Mouse (Mus musculus) myocyte (in vitro differentiated cells): ENCODE data around the gene Gpr176. TPM values are rescaled to one million over a fixed set of nuclear protein-coding genes. Genes with fewer than 3 reads are reported as not detected.
"Not testable (repeated sequence)": the region's sequence is repeated elsewhere in the genome, so short reads cannot be mapped to it uniquely, and the experiment has no call there.

Experiments used
- H3K27me3 ChIP-seq: one replicate; pipeline ENCODE4 v1.6.1; 2011; ENCODE audit not compliant: control insufficient read depth, insufficient read depth, insufficient read length
- H3K36me3 ChIP-seq: one replicate; pipeline ENCODE4 v1.6.1; 2011; ENCODE audit not compliant: control insufficient read depth, insufficient read depth
- H3K4me2 ChIP-seq: one replicate; pipeline ENCODE4 v1.6.1; 2011; ENCODE audit warnings: low read depth, control low read depth
- H3K4me3 ChIP-seq: one replicate; pipeline ENCODE4 v1.5.1; 2011; ENCODE audit warnings: mild to moderate bottlenecking, control low read depth, moderate library complexity
- H3K79me2 ChIP-seq: one replicate; pipeline ENCODE4 v1.6.1; 2011; ENCODE audit not compliant: control insufficient read depth, insufficient read depth
- H3ac ChIP-seq: one replicate; pipeline ENCODE4 v1.6.1; 2011; ENCODE audit not compliant: control insufficient read depth, insufficient read length
- CEBPB ChIP-seq: IDR thresholded peaks from 2 replicates; pipeline ENCODE4 v1.6.1; 2011; ENCODE audit warnings: mild to moderate bottlenecking, moderate library complexity; ENCODE audit not compliant: poor library complexity, insufficient read depth, severe bottlenecking
- E2F4 ChIP-seq: IDR thresholded peaks from one replicate; pipeline ENCODE4 v1.6.1; 2011; ENCODE audit warnings: mild to moderate bottlenecking, control low read depth, moderate library complexity; ENCODE audit not compliant: insufficient read depth
- MAX ChIP-seq: IDR thresholded peaks from one replicate; pipeline ENCODE4 v1.6.1; 2011; ENCODE audit warnings: low read depth, mild to moderate bottlenecking, control low read depth
- MYOD1 ChIP-seq, 3 experiments: IDR thresholded peaks; one replicate each; pipeline ENCODE4 v1.6.1; 2011; ENCODE audit warnings: control low read depth in 2 of 3, low read depth in 2 of 3, mild to moderate bottlenecking in 2 of 3, moderate library complexity in 1 of 3; ENCODE audit not compliant: insufficient read length in 2 of 3, control insufficient read depth in 1 of 3
- MYOG ChIP-seq, 3 experiments: IDR thresholded peaks; one replicate each; pipeline ENCODE4 v1.6.1; 2011; ENCODE audit warnings: control low read depth in 2 of 3, low read depth in 2 of 3, mild to moderate bottlenecking in 2 of 3; ENCODE audit not compliant: insufficient read length in 2 of 3, control insufficient read depth in 1 of 3, insufficient read depth in 1 of 3
- POLR2A ChIP-seq: IDR thresholded peaks from one replicate; pipeline ENCODE4 v1.6.1; 2011; ENCODE audit warnings: low read depth, mild to moderate bottlenecking, control low read depth, moderate library complexity; ENCODE audit not compliant: insufficient read length
- POLR2AphosphoS2 ChIP-seq: IDR thresholded peaks from one replicate; pipeline ENCODE4 v1.6.1; 2011; ENCODE audit warnings: low read depth, control low read depth; ENCODE audit not compliant: insufficient read length
- REST ChIP-seq: IDR thresholded peaks from one replicate; pipeline ENCODE4 v1.6.1; 2011; ENCODE audit warnings: mild to moderate bottlenecking, control low read depth, moderate library complexity; ENCODE audit not compliant: insufficient read depth, insufficient read length
- SRF ChIP-seq: IDR thresholded peaks from one replicate; pipeline ENCODE4 v1.6.1; 2011; ENCODE audit warnings: low read depth; ENCODE audit not compliant: control insufficient read depth, insufficient read length
- TCF12 ChIP-seq: IDR thresholded peaks from one replicate; pipeline ENCODE4 v1.6.1; 2011; ENCODE audit warnings: mild to moderate bottlenecking, control low read depth; ENCODE audit not compliant: poor library complexity, insufficient read depth, severe bottlenecking
- TCF3 ChIP-seq: IDR thresholded peaks from one replicate; pipeline ENCODE4 v1.6.1; 2011; ENCODE audit warnings: low read depth, control low read depth; ENCODE audit not compliant: insufficient read length
- USF1 ChIP-seq: IDR thresholded peaks from one replicate; pipeline ENCODE4 v1.6.1; 2011; ENCODE audit warnings: low read depth, mild to moderate bottlenecking, control low read depth, moderate library complexity
- polyA plus RNA-seq: library from polyadenylated mRNA; unstranded; fragments of >200 nt; fragmentation: generic; extraction: Trizol; gene quantifications from one replicate; pipeline ENCODE4 v1.2.1, GENCODE M21; 2012; ENCODE audit warnings: missing spikeins

The Gpr176 gene
- polyA plus RNA-seq, 1 experiment, result 1.5 TPM

DNA sequence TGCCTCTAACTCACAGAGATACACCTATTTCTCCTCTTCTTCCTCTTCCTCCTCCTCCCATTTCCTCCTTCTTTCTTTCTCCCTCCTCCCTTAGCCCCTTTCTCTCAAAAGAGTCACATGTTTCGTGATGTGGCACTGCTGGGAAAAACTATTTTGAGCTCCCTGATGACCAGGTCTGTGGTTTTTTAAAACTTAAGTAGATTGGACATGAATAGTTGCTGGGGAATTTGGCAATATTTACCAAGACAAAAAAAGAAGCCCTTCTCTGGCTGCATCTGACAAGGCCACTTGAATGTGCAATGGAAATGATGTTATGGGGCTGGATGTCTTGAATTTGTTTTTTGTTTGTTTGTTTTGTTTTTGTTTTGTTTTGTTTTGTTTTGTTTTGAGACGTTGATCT, 75.3 kb downstream of the Gpr176 start:
- Histone ChIP-seq H3K27me3 (no peaks in the 10 kb centered on the region), H3K36me3 (no peaks in the 10 kb centered on the region), H3ac (no peak overlapping the region), H3K79me2 (no peaks in the 10 kb centered on the region), H3K4me2 (no peak overlapping the region), H3K4me3 (no peak overlapping the region)
- TF ChIP-seq POLR2AphosphoS2 (no peak), USF1 (peak; percentile 15), MYOD1 (IDR thresholded peaks at IDR 0.05; ENCODE audit: control insufficient read depth in 1 of 3, insufficient read length in 2 of 3, low read depth in 2 of 3) (no peak), MAX (no peak), POLR2A (no peak), CEBPB (no peak), TCF3 (no peak)

DNA sequence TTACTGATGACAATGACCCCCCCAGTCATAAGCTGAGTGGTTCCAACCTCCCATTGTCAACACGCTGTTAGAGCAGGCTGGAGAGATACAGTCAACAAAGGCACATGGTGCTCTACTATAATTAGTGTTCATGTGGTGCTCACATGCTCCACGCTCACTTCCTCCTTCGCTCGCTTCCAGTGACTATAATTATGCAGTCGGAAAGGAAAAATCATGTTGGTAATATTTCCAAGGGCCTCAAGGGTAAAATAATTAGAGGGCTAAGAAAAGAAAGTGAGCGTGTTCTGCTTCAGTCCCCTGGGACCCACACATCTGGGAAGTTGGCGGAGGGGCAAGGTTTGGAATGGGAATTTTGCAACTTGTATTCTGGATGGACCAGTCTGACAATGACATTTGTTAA, 77.7 kb downstream of the Gpr176 start:
- no peak overlapping the region for H3ac ChIP-seq
- H3K27me3 ChIP-seq, result no peaks in the 10 kb centered on the region
- TF ChIP-seq TCF12, result no peak
- no peaks in the 10 kb centered on the region for H3K79me2 ChIP-seq
- no peak overlapping the region for H3K4me3 ChIP-seq
- no peaks in the 10 kb centered on the region for H3K36me3 ChIP-seq
- H3K4me2 ChIP-seq, result no peak overlapping the region

DNA sequence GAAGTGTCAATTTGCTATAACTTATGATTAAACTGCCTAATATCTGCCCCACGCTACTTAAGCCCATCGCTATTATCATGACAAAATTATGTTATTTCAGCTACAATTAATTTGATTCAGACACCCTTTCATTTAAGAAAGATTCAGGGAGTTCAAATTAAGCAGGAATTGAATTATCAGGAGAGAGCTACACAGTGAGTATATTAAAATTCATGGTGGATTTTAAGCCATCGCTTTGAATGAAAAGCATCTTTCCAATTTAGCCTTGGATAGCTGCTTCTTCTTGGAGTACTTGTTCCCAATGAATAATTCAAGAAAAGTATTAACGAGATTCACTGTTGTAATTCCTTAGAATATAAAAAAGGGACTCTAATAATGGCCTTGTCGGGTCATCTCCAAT, 79.6 kb downstream of the Gpr176 start:
- no peaks in the 10 kb centered on the region for H3K27me3 ChIP-seq
- H3ac ChIP-seq, result no peak overlapping the region
- H3K4me2 ChIP-seq, result no peak overlapping the region
- no peaks in the 10 kb centered on the region for H3K36me3 ChIP-seq
- TF ChIP-seq TCF12 (no peak), REST (no peak), MAX (no peak), CEBPB (no peak), POLR2AphosphoS2 (no peak), E2F4 (no peak), MYOG (IDR thresholded peaks at IDR 0.05; ENCODE audit: control insufficient read depth in 1 of 3, insufficient read depth in 1 of 3, insufficient read length in 2 of 3, low read depth in 2 of 3) (no peak), SRF (no peak), TCF3 (no peak), POLR2A (no peak), MYOD1 (IDR thresholded peaks at IDR 0.05; ENCODE audit: control insufficient read depth in 1 of 3, insufficient read length in 2 of 3, low read depth in 2 of 3) (no peak), USF1 (no peak)
- no peaks in the 10 kb centered on the region for H3K79me2 ChIP-seq
- H3K4me3 ChIP-seq, result no peak overlapping the region

DNA sequence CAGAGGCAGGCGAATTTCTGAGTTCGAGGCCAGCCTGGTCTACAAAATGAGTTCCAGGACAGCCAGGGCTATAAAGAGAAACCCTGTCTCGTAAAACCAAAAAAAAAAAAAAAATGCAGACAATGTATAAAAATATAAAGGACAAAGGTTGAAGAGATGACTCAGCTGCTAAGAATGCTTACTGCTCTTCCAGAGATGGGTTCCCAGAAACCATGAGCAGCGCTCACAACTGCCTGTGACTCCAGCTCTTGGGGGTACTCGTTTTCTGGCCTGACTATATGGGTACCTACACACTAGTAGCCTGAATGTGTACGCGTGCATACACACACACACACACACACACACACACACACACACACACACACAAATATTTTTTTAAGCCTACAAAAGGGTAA, 84.2 kb downstream of the Gpr176 start:
- not testable (repeated sequence) for H3ac ChIP-seq, H3K36me3 ChIP-seq, H3K79me2 ChIP-seq, H3K4me2 ChIP-seq, H3K4me3 ChIP-seq, H3K27me3 ChIP-seq

DNA sequence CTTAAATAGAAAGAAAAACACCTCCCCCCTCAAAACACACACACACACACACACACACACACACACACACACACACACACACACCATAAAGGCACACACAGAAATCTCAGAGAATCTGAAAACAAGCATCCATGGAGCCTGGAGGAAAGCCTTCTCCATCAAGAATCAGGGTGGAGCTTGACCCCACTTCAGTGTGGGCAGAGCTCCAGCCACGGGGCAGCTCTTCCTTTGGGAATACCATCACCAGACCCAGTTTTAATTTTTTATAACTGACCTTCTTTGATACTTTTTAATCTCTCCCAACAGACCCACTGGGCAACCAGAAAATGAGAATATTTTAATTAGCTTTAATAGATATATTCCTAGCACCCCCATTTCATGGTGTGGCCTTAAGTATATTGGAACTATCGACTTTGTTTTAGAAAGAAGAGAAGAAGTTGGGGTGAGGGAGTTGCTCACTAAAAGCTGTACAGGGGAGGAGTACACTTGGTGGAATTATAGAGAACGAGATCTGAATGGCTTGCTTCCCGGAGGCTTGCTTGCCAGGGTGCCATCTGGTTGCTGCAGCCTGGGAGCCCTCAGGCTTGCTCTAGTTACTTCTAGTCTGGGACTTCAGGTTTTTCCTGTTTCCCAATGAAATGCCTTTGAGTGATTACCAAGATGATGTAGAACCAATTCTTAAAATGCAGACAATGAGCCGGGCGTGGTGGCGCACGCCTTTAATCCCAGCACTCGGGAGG, 84.7 kb downstream of the Gpr176 start:
- TF ChIP-seq USF1 (no peak), POLR2A (no peak), MAX (no peak), TCF12 (no peak), SRF (no peak)
- no peak overlapping the region for H3K4me3 ChIP-seq
- H3K4me2 ChIP-seq, result no peak overlapping the region
- no peaks in the 10 kb centered on the region for H3K79me2 ChIP-seq
- H3K27me3 ChIP-seq, result no peaks in the 10 kb centered on the region
- H3ac ChIP-seq, result no peak overlapping the region
- H3K36me3 ChIP-seq, result no peaks in the 10 kb centered on the region

DNA sequence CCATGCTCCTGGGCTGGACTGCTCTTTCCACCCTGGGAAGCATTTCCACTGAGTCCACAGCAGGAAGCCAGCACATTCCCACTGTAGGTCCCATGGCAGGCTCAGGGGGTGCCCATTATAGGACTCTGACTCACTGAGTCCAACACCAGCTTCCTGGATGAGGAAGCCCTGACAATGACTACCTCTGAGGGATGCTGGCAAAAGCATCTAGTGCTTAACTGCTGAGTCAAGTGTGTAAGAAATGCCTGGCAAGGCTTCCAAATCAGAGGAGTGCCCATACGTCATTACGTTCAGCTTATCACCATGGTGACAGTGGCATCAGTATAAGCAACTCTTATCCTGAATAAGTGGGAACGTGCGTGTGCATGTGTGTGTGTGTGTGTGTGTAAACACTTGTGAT, 85.5 kb downstream of the Gpr176 start:
- Histone ChIP-seq H3K79me2 (no peaks in the 10 kb centered on the region), H3K4me2 (no peak overlapping the region), H3K27me3 (no peaks in the 10 kb centered on the region), H3K4me3 (no peak overlapping the region), H3ac (no peak overlapping the region), H3K36me3 (no peaks in the 10 kb centered on the region)
- TF ChIP-seq POLR2AphosphoS2 (no peak), CEBPB (no peak), MAX (no peak), TCF3 (no peak), MYOD1 (IDR thresholded peaks at IDR 0.05; ENCODE audit: control insufficient read depth in 1 of 3, insufficient read length in 2 of 3, low read depth in 2 of 3) (no peak)
